Mouse (Mus musculus): Measurements from ENCODE around the gene Pex16. TPM values are rescaled to one million over a fixed set of nuclear protein-coding genes. Genes with fewer than 3 reads are reported as not detected.
"Not testable (repeated sequence)": the region's sequence is repeated elsewhere in the genome, so short reads cannot be mapped to it uniquely, and the experiment has no call there.

Pex16 gene
- polyA plus RNA-seq, 1 experiment from 2014 or later = 30.1 TPM

GRCm38 (mm10) chr2:92395535-92395934 is 21.1 kb downstream of the Pex16 start:
- 90% methylated on average over 3 of the region's 3 CpGs for WGBS
- 0 out of 2 replicates have a peak, but pooled peaks cover under 1% of the 10 kb centered on the region for H3K36me3 ChIP-seq
- H3K27ac ChIP-seq = no peak overlapping the region
- H3K27me3 ChIP-seq (ENCODE audit: insufficient read depth, poor library complexity, severe bottlenecking) = peaks cover 11% of the 10 kb centered on the region; the same call in 1 of the 2 replicates
- peaks cover 87% of the 10 kb centered on the region for H3K4me1 ChIP-seq (replicated peaks)
- no peak for DNase-seq (ENCODE audit: low spot score)
- no peaks in the 10 kb centered on the region for H3K9me3 ChIP-seq
- H3K4me3 ChIP-seq = no peak overlapping the region

DNA sequence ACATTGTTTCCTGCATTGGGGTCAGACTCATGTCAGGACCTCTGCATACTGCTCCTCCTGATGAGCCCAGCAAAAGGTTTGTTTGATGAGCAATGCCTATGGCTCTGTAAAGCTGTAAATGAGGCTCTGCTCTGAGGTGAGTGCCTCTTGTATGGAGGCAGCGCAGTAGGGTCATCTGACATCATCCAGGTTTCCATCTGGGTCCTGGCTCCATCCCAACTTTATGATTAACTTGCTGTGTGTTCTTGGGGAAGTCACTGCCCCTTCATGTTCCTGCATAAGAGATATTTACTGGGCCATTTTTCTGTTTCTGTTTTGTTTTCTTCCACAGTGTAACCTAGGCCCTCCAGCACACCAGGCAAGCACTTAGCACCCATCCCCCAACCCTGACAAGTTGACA is 23.0 kb downstream of the Pex16 start:
- H3K27me3 ChIP-seq (ENCODE audit: insufficient read depth, poor library complexity, severe bottlenecking) = peaks cover 14% of the 10 kb centered on the region; the same call in 1 of the 2 replicates
- H3K4me1 ChIP-seq (replicated peaks) = peaks cover 86% of the 10 kb centered on the region
- no peaks in the 10 kb centered on the region for H3K36me3 ChIP-seq
- DNase-seq (ENCODE audit: low spot score) = no peak
- peak overlapping the region; percentile 77 for H3K27ac ChIP-seq
- no peaks in the 10 kb centered on the region for H3K9me3 ChIP-seq
- 0 out of 2 replicates have a peak overlapping the region, but pooled peaks have one; percentile 6 for H3K4me3 ChIP-seq
- WGBS = 75% methylated on average over 1 of the region's 1 CpGs

DNA sequence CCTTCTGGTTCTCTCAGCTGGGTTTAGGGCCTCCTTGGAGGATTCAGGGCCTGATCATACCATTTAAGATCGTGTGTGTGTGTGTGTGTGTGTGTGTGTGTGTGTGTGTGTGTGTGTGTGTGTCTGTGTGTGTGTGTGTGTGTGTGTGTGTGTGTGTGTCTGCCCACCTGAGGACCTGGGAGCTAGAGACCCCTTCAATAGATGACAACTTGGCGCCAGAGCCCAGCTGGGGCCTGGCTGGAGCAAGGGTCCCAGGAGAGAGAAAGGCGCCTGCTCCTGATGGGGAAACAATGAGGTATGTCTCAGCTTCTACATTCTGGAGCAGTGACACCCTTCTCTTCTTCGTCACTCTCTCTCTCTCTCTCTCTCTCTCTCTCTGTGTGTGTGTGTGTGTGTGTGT is 25.4 kb downstream of the Pex16 start:
- DNase-seq (ENCODE audit: low spot score); H3K9me3 ChIP-seq; H3K27me3 ChIP-seq (ENCODE audit: insufficient read depth, poor library complexity, severe bottlenecking): not testable (repeated sequence)
- peaks cover 13% of the 10 kb centered on the region for H3K36me3 ChIP-seq
- peak overlapping the region; percentile 84 for H3K4me3 ChIP-seq
- peak overlapping the region; percentile 26; the same call in 1 of the 2 replicates for H3K27ac ChIP-seq
- H3K4me1 ChIP-seq (replicated peaks) = peaks cover 80% of the 10 kb centered on the region
- WGBS = 49% methylated on average over 4 of the region's 4 CpGs

GRCm38 (mm10) chr2:92400682-92401081 is 26.2 kb downstream of the Pex16 start:
- no peaks in the 10 kb centered on the region for H3K9me3 ChIP-seq
- H3K4me1 ChIP-seq (replicated peaks) = peaks cover 84% of the 10 kb centered on the region
- peaks cover 6% of the 10 kb centered on the region; the same call in 1 of the 2 replicates for H3K27me3 ChIP-seq (ENCODE audit: insufficient read depth, poor library complexity, severe bottlenecking)
- peaks cover 22% of the 10 kb centered on the region for H3K36me3 ChIP-seq
- 2% methylated on average over 22 of the region's 22 CpGs for WGBS
- H3K27ac ChIP-seq = peak overlapping the region; percentile 90
- H3K4me3 ChIP-seq = peak overlapping the region; percentile 84
- peak; percentile 22 for DNase-seq (ENCODE audit: low spot score)

- Histone ChIP-seq H3K36me3 (peaks cover 26% of the 10 kb centered on the region), H3K27ac (peak within 1 kb of the TSS; percentile 90), H3K4me1 (replicated peaks) (peaks cover 84% of the 10 kb centered on the region), H3K9me3 (no peaks in the 10 kb centered on the region), H3K27me3 (ENCODE audit: insufficient read depth, poor library complexity, severe bottlenecking) (peaks cover 6% of the 10 kb centered on the region; the same call in 1 of the 2 replicates), H3K4me3 (peak within 1 kb of the TSS; percentile 84)
- DNase-seq (ENCODE audit: low spot score) = peak; percentile 50
- 2% methylated on average over 55 of the region's 59 CpGs for WGBS
These were observed 26.6 kb downstream of the Pex16 start, which contains the start of gene Mapk8ip1 for GRCm38 (mm10) chr2:92401091-92401561. Gene Mapk8ip1, minus strand, starts transcription at chr2:92401263.

DNA sequence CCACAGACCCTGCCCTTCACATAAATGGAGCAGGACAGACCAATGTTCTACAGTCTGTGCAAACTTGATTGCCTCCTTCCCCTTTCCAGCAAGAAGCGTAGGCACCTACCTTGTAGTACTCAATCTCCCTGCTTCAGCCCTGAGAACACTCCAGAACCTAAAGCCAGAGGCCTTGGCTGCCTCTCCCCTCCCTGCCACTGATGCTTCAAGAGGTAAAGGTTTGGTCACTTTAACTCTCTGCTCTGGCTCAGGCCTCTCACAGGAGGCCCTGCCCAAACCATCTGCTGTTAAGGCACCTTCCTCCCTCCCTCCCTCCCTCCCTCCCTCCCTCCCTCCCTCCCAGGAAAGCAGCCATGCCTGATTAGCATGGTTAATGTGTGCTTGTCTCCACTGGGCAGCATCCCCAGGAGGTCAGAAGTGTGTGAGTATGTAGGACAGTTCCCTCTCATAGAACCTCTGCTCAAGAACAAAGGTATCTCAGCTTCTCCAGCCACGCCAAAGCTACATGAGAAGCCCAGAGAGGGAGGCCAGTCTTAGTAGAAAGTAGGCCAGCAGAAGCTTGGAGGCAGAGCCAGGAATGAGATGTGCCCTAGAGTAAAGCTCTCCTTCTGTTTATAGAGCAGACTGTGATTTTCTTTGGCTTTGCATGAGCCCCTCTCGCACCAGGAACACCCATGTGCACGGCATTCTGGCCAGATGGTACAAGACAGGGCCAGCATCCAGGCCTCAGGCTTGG is 28.3 kb downstream of the Pex16 start:
- Histone ChIP-seq H3K4me3 (no peak overlapping the region), H3K9me3 (no peaks in the 10 kb centered on the region), H3K27ac (0 out of 2 replicates have a peak overlapping the region, but pooled peaks have one; percentile 8), H3K36me3 (peaks cover 41% of the 10 kb centered on the region), H3K27me3 (ENCODE audit: insufficient read depth, poor library complexity, severe bottlenecking) (peaks cover 6% of the 10 kb centered on the region; the same call in 1 of the 2 replicates), H3K4me1 (replicated peaks) (peaks cover 70% of the 10 kb centered on the region)
- WGBS = 77% methylated on average over 4 of the region's 4 CpGs
- DNase-seq (ENCODE audit: low spot score) = no peak

- 90% methylated on average over 5 of the region's 5 CpGs for WGBS
- peaks cover 62% of the 10 kb centered on the region for H3K4me1 ChIP-seq (replicated peaks)
- H3K27ac ChIP-seq = no peak overlapping the region
- H3K4me3 ChIP-seq = no peak overlapping the region
- no peak for DNase-seq (ENCODE audit: low spot score)
- peaks cover 6% of the 10 kb centered on the region; the same call in 1 of the 2 replicates for H3K27me3 ChIP-seq (ENCODE audit: insufficient read depth, poor library complexity, severe bottlenecking)
- no peaks in the 10 kb centered on the region for H3K9me3 ChIP-seq
- H3K36me3 ChIP-seq = peaks cover 51% of the 10 kb centered on the region
These were observed 29.4 kb downstream of the Pex16 start for GRCm38 (mm10) chr2:92403776-92404319.

- peaks cover 6% of the 10 kb centered on the region; the same call in 1 of the 2 replicates for H3K27me3 ChIP-seq (ENCODE audit: insufficient read depth, poor library complexity, severe bottlenecking)
- no peak overlapping the region for H3K4me3 ChIP-seq
- peaks cover 60% of the 10 kb centered on the region for H3K36me3 ChIP-seq
- no peak for DNase-seq (ENCODE audit: low spot score)
- peaks cover 53% of the 10 kb centered on the region for H3K4me1 ChIP-seq (replicated peaks)
- no peaks in the 10 kb centered on the region for H3K9me3 ChIP-seq
- WGBS = 84% methylated on average over 6 of the region's 6 CpGs
- H3K27ac ChIP-seq = no peak overlapping the region
These were observed 30.3 kb downstream of the Pex16 start for GRCm38 (mm10) chr2:92404737-92405136.

GRCm38 (mm10) chr2:92405687-92406086 is 31.2 kb downstream of the Pex16 start:
- H3K27ac ChIP-seq = 0 out of 2 replicates have a peak overlapping the region, but pooled peaks have one; percentile 50
- H3K4me1 ChIP-seq (replicated peaks) = peaks cover 43% of the 10 kb centered on the region
- 87% methylated on average over 7 of the region's 7 CpGs for WGBS
- peaks cover 70% of the 10 kb centered on the region for H3K36me3 ChIP-seq
- H3K9me3 ChIP-seq = no peaks in the 10 kb centered on the region
- DNase-seq (ENCODE audit: low spot score) = no peak
- H3K27me3 ChIP-seq (ENCODE audit: insufficient read depth, poor library complexity, severe bottlenecking) = peaks cover 1% of the 10 kb centered on the region; the same call in 1 of the 2 replicates
- H3K4me3 ChIP-seq = no peak overlapping the region

- H3K4me3 ChIP-seq = no peak overlapping the region
- peaks cover 98% of the 10 kb centered on the region for H3K36me3 ChIP-seq
- H3K9me3 ChIP-seq = no peaks in the 10 kb centered on the region
- no peak overlapping the region for H3K27ac ChIP-seq
- WGBS = 93% methylated on average over 18 of the region's 18 CpGs
- DNase-seq (ENCODE audit: low spot score) = no peak
- no peaks in the 10 kb centered on the region for H3K27me3 ChIP-seq (ENCODE audit: insufficient read depth, poor library complexity, severe bottlenecking)
- H3K4me1 ChIP-seq (replicated peaks) = peaks cover 18% of the 10 kb centered on the region
These were observed 34.0 kb downstream of the Pex16 start for GRCm38 (mm10) chr2:92408309-92409045.

DNA sequence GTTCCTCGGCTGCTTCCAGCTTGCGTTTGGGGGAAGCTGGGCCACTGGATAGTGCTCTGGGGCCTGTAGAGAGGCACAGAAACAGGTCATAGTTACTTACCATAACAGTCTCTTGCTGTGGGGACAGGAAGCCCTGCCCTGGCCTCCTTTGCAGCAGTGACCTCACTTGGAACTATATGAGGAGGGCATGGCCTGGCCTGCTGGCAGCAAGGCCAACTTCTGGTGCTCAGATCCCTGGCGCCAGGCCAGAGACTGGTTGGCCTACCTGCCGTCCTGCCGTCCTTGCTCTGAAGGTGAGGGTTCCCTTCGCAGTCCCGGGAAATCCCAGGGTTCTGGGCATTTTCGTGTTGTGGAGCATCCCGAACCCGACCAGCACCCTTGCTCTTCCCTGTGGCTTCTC is 37.2 kb downstream of the Pex16 start:
- WGBS = 93% methylated on average over 10 of the region's 10 CpGs
- DNase-seq (ENCODE audit: low spot score) = no peak
- peaks cover 98% of the 10 kb centered on the region for H3K36me3 ChIP-seq
- no peaks in the 10 kb centered on the region for H3K9me3 ChIP-seq
- H3K4me3 ChIP-seq = no peak overlapping the region
- no peaks in the 10 kb centered on the region for H3K27me3 ChIP-seq (ENCODE audit: insufficient read depth, poor library complexity, severe bottlenecking)
- H3K4me1 ChIP-seq (replicated peaks) = no peaks in the 10 kb centered on the region
- H3K27ac ChIP-seq = no peak overlapping the region

DNA sequence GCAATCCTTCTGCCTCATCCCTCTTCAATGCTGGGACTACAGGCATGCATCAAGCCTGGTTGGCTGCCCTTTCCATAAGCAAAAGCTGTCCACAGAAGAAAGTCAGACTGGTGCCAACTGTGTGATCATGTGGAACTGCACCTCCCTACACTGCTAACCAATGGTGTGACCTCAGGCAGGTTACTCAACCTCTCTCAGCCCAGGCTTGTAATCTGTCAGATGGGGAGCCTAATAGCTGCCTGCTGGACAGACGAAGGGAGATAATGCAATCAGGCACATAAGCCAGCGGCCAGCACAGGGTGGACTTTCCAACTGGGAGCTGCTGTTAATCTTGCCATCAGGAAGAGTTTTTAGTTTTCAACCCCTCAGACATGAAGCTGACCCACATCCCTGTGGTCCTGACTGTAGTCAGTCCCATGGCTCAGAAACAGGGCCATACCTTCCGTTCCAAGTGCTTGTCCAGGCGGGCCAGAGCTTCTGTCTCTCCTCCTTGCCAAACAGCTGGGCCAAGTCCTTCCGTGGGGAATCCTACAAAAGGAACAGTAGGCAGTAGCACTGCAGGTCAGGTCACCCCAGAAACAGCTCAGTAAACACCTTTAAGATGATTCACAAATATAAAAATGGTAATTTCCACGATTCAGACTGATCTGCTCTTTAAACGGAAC is 47.4 kb downstream of the Pex16 start:
- Histone ChIP-seq H3K36me3 (peaks cover 94% of the 10 kb centered on the region), H3K27me3 (ENCODE audit: insufficient read depth, poor library complexity, severe bottlenecking) (no peaks in the 10 kb centered on the region), H3K9me3 (no peaks in the 10 kb centered on the region), H3K4me3 (no peak overlapping the region), H3K4me1 (replicated peaks) (peaks cover 45% of the 10 kb centered on the region), H3K27ac (no peak overlapping the region)
- WGBS = 93% methylated on average over 7 of the region's 7 CpGs
- DNase-seq (ENCODE audit: low spot score) = no peak

Measured in hindbrain, embryonic 10.5 days (tissue).